Mouse (Mus musculus): Measurements from ENCODE around the gene Ttc38.

DNA sequence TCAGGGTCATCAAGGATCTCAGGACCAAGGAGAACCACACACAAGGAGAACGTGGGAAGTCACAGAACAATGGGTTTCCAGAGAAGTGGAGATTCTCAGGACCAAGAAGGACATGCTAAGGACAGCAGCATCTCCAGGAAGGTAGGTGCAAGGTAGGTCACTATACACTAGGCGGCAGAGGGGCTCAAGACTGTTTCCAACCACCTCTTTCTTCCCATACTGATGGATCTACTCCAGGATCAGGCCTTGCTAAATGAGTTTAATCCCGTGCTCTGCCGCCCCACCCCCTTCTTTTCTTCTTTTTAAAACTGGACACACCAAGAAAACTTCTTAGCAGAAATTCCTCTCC lies 10.1 kb upstream of the Ttc38 start:
- TF ChIP-seq POLR2AphosphoS2 (IDR thresholded peaks at IDR 0.05; ENCODE audit: insufficient read length, low read depth): no peak
- no peak for TF ChIP-seq POLR2A (IDR thresholded peaks at IDR 0.05; ENCODE audit: insufficient read length, low read depth)
- no peak for TF ChIP-seq TCF12 (IDR thresholded peaks at IDR 0.05; ENCODE audit: insufficient read depth, poor library complexity, severe bottlenecking)
- no peak for TF ChIP-seq CEBPB (IDR thresholded peaks at IDR 0.05; ENCODE audit: insufficient read depth, poor library complexity, severe bottlenecking)
- TF ChIP-seq MYOD1 (IDR thresholded peaks at IDR 0.05; ENCODE audit: control insufficient read depth in 1 of 3, insufficient read length in 2 of 3, low read depth in 2 of 3): no peak
- TF ChIP-seq MAX (IDR thresholded peaks at IDR 0.05; ENCODE audit: low read depth): no peak
- no peak for TF ChIP-seq USF1 (IDR thresholded peaks at IDR 0.05; ENCODE audit: low read depth)
- no peak for TF ChIP-seq MYOG (IDR thresholded peaks at IDR 0.05; ENCODE audit: control insufficient read depth in 1 of 3, insufficient read depth in 1 of 3, insufficient read length in 2 of 3, low read depth in 2 of 3)
- TF ChIP-seq TCF3 (IDR thresholded peaks at IDR 0.05; ENCODE audit: insufficient read length, low read depth): no peak
- no peak for TF ChIP-seq REST (IDR thresholded peaks at IDR 0.05; ENCODE audit: insufficient read depth, insufficient read length)
- no peak for TF ChIP-seq E2F4 (IDR thresholded peaks at IDR 0.05; ENCODE audit: insufficient read depth)

All from myocyte (in vitro differentiated cells).